Mouse (Mus musculus) embryonic facial prominence, embryonic 14.5 days (tissue): ENCODE data around the gene Gm10447. TPM values are rescaled to one million over a fixed set of nuclear protein-coding genes. Genes with fewer than 3 reads are reported as not detected.

Experiments
- ATAC-seq: fragments of 200-750 bp; cut with Nextera tagmentation; 2 replicates; pipeline ENCODE4 v1.8.0; 2017; ENCODE audit warnings: low read depth, moderate number of reproducible peaks, moderate TSS enrichment
- DNase-seq: peaks from one replicate; pipeline ENCODE4 v3.0.0-alpha.2; 2015; ENCODE audit warnings: low spot score
- H3K27ac ChIP-seq: fragments of 300-500 bp; sonication (generic); replicated peaks from 2 replicates; pipeline ENCODE4 v1.5.1; 2014; ENCODE audit warnings: low read depth, mild to moderate bottlenecking, low read length, moderate library complexity
- H3K27me3 ChIP-seq: fragments of 300-500 bp; sonication (generic); replicated peaks from 2 replicates; pipeline ENCODE4 v1.6.1; 2014; ENCODE audit warnings: low read length; ENCODE audit not compliant: control insufficient read depth, insufficient read depth
- H3K36me3 ChIP-seq: fragments of 300-500 bp; sonication (generic); 2 replicates; pipeline ENCODE4 v1.6.1; 2014; ENCODE audit warnings: low read length, mixed read lengths; ENCODE audit not compliant: control insufficient read depth, insufficient read depth
- H3K4me1 ChIP-seq: fragments of 300-500 bp; sonication (generic); 2 replicates; pipeline ENCODE4 v1.6.1; 2014; ENCODE audit warnings: antibody characterized with exemption, low read length; ENCODE audit not compliant: control insufficient read depth, insufficient read depth
- H3K4me2 ChIP-seq: fragments of 300-500 bp; sonication (generic); 2 replicates; pipeline ENCODE4 v1.6.1; 2014; ENCODE audit warnings: low read depth, mild to moderate bottlenecking, low read length, moderate library complexity, mixed read lengths
- H3K4me3 ChIP-seq: fragments of 300-500 bp; sonication (generic); 2 replicates; pipeline ENCODE4 v1.5.1; 2014; ENCODE audit warnings: low read depth, mild to moderate bottlenecking, low read length
- H3K9ac ChIP-seq: fragments of 300-500 bp; sonication (generic); 2 replicates; pipeline ENCODE4 v1.6.1; 2014; ENCODE audit warnings: low read depth, mild to moderate bottlenecking, low read length, moderate library complexity, mixed read lengths
- H3K9me3 ChIP-seq: fragments of 300-500 bp; sonication (generic); 2 replicates; pipeline ENCODE4 v1.6.1; 2016; ENCODE audit warnings: low read length; ENCODE audit not compliant: control insufficient read depth
- WGBS: fragments of 180-500 bp; shearing (Covaris S2); extraction: QIAGEN DNeasy Blood & Tissue Kit; methylation state at CpG from one replicate; pipeline ENCODE4 v1.1.7; 2014; 5-methylcytosine and 5-hydroxymethylcytosine counted together
- polyA plus RNA-seq: library from polyadenylated mRNA; unstranded; fragments of >200 nt; fragmentation: Nextera tagmentation; extraction: Ambion mirVana; gene quantifications from 2 replicates; pipeline ENCODE4 v1.2.1, GENCODE M21; 2014

Gm10447 gene
- polyA plus RNA-seq, 1 experiment from 2014 or later = not detected

- DNase-seq (no peak), ATAC-seq (peak; percentile 17; the same call in 1 of the 2 replicates)
- H3K27me3 ChIP-seq = peaks cover 19% of the 10 kb centered on the region
- H3K4me3 ChIP-seq = peak overlapping the region; percentile 60
- H3K4me1 ChIP-seq = peaks cover 4% of the 10 kb centered on the region
- H3K9ac ChIP-seq = peak overlapping the region; percentile 76
- H3K27ac ChIP-seq = no peak overlapping the region
- H3K36me3 ChIP-seq = no peaks in the 10 kb centered on the region
- WGBS = 8% methylated on average over 19 of the region's 29 CpGs
- peak overlapping the region; percentile 89 for H3K4me2 ChIP-seq
- no peaks in the 10 kb centered on the region for H3K9me3 ChIP-seq
Observed at GRCm38 (mm10) chr11:53457372-53457954, 553 bp upstream of the Gm10447 start.

- Histone ChIP-seq H3K4me3 (no peak overlapping the region), H3K27me3 (0 out of 2 replicates have a peak, but pooled peaks cover 4% of the 10 kb centered on the region), H3K4me2 (no peak overlapping the region), H3K4me1 (peaks cover 4% of the 10 kb centered on the region), H3K9me3 (no peaks in the 10 kb centered on the region), H3K9ac (no peak overlapping the region), H3K27ac (no peak overlapping the region), H3K36me3 (no peaks in the 10 kb centered on the region)
- WGBS = 84% methylated on average over 5 of the region's 5 CpGs
- ATAC-seq (no peak), DNase-seq (no peak)
Observed at GRCm38 (mm10) chr11:53453031-53453430, 3.9 kb downstream of the Gm10447 start.

GRCm38 (mm10) chr11:53452396-53452795 lies 4.5 kb downstream of the Gm10447 start:
- no peaks in the 10 kb centered on the region for H3K27me3 ChIP-seq
- ATAC-seq (no peak), DNase-seq (no peak)
- H3K9me3 ChIP-seq = no peaks in the 10 kb centered on the region
- no peak overlapping the region for H3K9ac ChIP-seq
- 96% methylated on average over 9 of the region's 9 CpGs for WGBS
- no peak overlapping the region for H3K27ac ChIP-seq
- H3K4me3 ChIP-seq = no peak overlapping the region
- H3K36me3 ChIP-seq = no peaks in the 10 kb centered on the region
- peaks cover 4% of the 10 kb centered on the region for H3K4me1 ChIP-seq
- H3K4me2 ChIP-seq = no peak overlapping the region

- no peaks in the 10 kb centered on the region for H3K36me3 ChIP-seq
Observed at GRCm38 (mm10) chr11:53451361-53451760, 5.5 kb downstream of the Gm10447 start.

GRCm38 (mm10) chr11:53450070-53450705 lies 6.7 kb downstream of the Gm10447 start:
- H3K4me3 ChIP-seq = no peak overlapping the region

More at GRCm38 (mm10) chr11:53451361-53451760, 5.5 kb downstream of the Gm10447 start:
- ATAC-seq (no peak), DNase-seq (no peak)
- no peak overlapping the region for H3K4me2 ChIP-seq
- no peaks in the 10 kb centered on the region for H3K27me3 ChIP-seq
- no peaks in the 10 kb centered on the region; the same call in 1 of the 2 replicates for H3K4me1 ChIP-seq
- H3K9ac ChIP-seq = no peak overlapping the region
- 67% methylated on average over 2 of the region's 2 CpGs for WGBS
- no peaks in the 10 kb centered on the region for H3K9me3 ChIP-seq
- no peak overlapping the region for H3K27ac ChIP-seq
- H3K4me3 ChIP-seq = no peak overlapping the region

GRCm38 (mm10) chr11:53448529-53448928 lies 8.4 kb downstream of the Gm10447 start:
- Histone ChIP-seq H3K27ac (no peak overlapping the region), H3K27me3 (no peaks in the 10 kb centered on the region), H3K4me2 (no peak overlapping the region), H3K36me3 (no peaks in the 10 kb centered on the region), H3K4me3 (no peak overlapping the region), H3K4me1 (no peaks in the 10 kb centered on the region), H3K9ac (no peak overlapping the region), H3K9me3 (no peaks in the 10 kb centered on the region)
- ATAC-seq (no peak), DNase-seq (no peak)
- WGBS = 85% methylated on average over 1 of the region's 1 CpGs

More at GRCm38 (mm10) chr11:53450070-53450705, 6.7 kb downstream of the Gm10447 start:
- Histone ChIP-seq H3K9me3 (no peaks in the 10 kb centered on the region), H3K9ac (no peak overlapping the region), H3K27ac (no peak overlapping the region), H3K4me1 (no peaks in the 10 kb centered on the region), H3K27me3 (no peaks in the 10 kb centered on the region), H3K36me3 (no peaks in the 10 kb centered on the region), H3K4me2 (no peak overlapping the region)
- ATAC-seq = no peak
- WGBS = 50% methylated on average over 15 of the region's 15 CpGs
- no peak for DNase-seq

- no peak for ATAC-seq
- WGBS = 85% methylated on average over 8 of the region's 8 CpGs
- no peak for DNase-seq
Observed at GRCm38 (mm10) chr11:53447996-53448395, 8.9 kb downstream of the Gm10447 start.

GRCm38 (mm10) chr11:53446183-53446582 lies 10.7 kb downstream of the Gm10447 start:
- no peaks in the 10 kb centered on the region for H3K36me3 ChIP-seq
- no peaks in the 10 kb centered on the region for H3K27me3 ChIP-seq
- H3K4me1 ChIP-seq = no peaks in the 10 kb centered on the region
- H3K9ac ChIP-seq = no peak overlapping the region
- 82% methylated on average over 13 of the region's 13 CpGs for WGBS
- no peak for ATAC-seq
- H3K4me3 ChIP-seq = no peak overlapping the region
- no peaks in the 10 kb centered on the region for H3K9me3 ChIP-seq
- no peak overlapping the region for H3K27ac ChIP-seq
- DNase-seq = no peak
- H3K4me2 ChIP-seq = no peak overlapping the region

More at GRCm38 (mm10) chr11:53447996-53448395, 8.9 kb downstream of the Gm10447 start:
- H3K9me3 ChIP-seq = no peaks in the 10 kb centered on the region
- H3K27ac ChIP-seq = no peak overlapping the region
- no peaks in the 10 kb centered on the region for H3K27me3 ChIP-seq
- H3K9ac ChIP-seq = no peak overlapping the region
- H3K4me2 ChIP-seq = no peak overlapping the region
- no peaks in the 10 kb centered on the region for H3K4me1 ChIP-seq
- no peak overlapping the region for H3K4me3 ChIP-seq
- no peaks in the 10 kb centered on the region for H3K36me3 ChIP-seq

- 60% methylated on average over 13 of the region's 13 CpGs for WGBS
- no peaks in the 10 kb centered on the region for H3K36me3 ChIP-seq
- no peak overlapping the region for H3K4me3 ChIP-seq
- ATAC-seq (no peak), DNase-seq (no peak)
- no peak overlapping the region for H3K27ac ChIP-seq
- H3K4me1 ChIP-seq = no peaks in the 10 kb centered on the region
- H3K9me3 ChIP-seq = no peaks in the 10 kb centered on the region
- no peaks in the 10 kb centered on the region for H3K27me3 ChIP-seq
- no peak overlapping the region for H3K9ac ChIP-seq
- H3K4me2 ChIP-seq = no peak overlapping the region
Observed at GRCm38 (mm10) chr11:53445562-53445961, 11.3 kb downstream of the Gm10447 start.
